Mouse (Mus musculus): Measurements from ENCODE around the gene Stab2. TPM values are rescaled to one million over a fixed set of nuclear protein-coding genes. Genes with fewer than 3 reads are reported as not detected.

Gene Stab2
- polyA plus RNA-seq, 1 experiment from 2014 or later = 0.04 TPM

- ATAC-seq (ENCODE audit: low FRiP score, low read depth) = no peak
- no peaks in the 10 kb centered on the region for H3K9me3 ChIP-seq
- no peaks in the 10 kb centered on the region for H3K27me3 ChIP-seq
- no peak overlapping the region for H3K4me3 ChIP-seq
- no peaks in the 10 kb centered on the region for H3K36me3 ChIP-seq
- H3K9ac ChIP-seq (replicated peaks) = no peak overlapping the region
- no peak overlapping the region for H3K27ac ChIP-seq (replicated peaks)
- no peak overlapping the region for H3K4me2 ChIP-seq (replicated peaks)
- WGBS = 98% methylated on average over 1 of the region's 1 CpGs
- no peaks in the 10 kb centered on the region for H3K4me1 ChIP-seq
Observed at GRCm38 (mm10) chr10:86886434-86886833, 121.4 kb downstream of the Stab2 start.

GRCm38 (mm10) chr10:86881448-86881847 is 126.4 kb downstream of the Stab2 start:
- Histone ChIP-seq H3K4me2 (replicated peaks) (no peak overlapping the region), H3K9me3 (no peaks in the 10 kb centered on the region), H3K4me3 (no peak overlapping the region), H3K9ac (replicated peaks) (no peak overlapping the region), H3K4me1 (no peaks in the 10 kb centered on the region), H3K27ac (replicated peaks) (no peak overlapping the region), H3K27me3 (no peaks in the 10 kb centered on the region), H3K36me3 (no peaks in the 10 kb centered on the region)
- no peak for ATAC-seq (ENCODE audit: low FRiP score, low read depth)

- Histone ChIP-seq H3K36me3 (no peaks in the 10 kb centered on the region), H3K4me1 (no peaks in the 10 kb centered on the region), H3K27ac (replicated peaks) (no peak overlapping the region), H3K9ac (replicated peaks) (no peak overlapping the region), H3K4me3 (no peak overlapping the region), H3K27me3 (no peaks in the 10 kb centered on the region), H3K4me2 (replicated peaks) (no peak overlapping the region), H3K9me3 (no peaks in the 10 kb centered on the region)
- 41% methylated on average over 5 of the region's 5 CpGs for WGBS
- ATAC-seq (ENCODE audit: low FRiP score, low read depth) = no peak
Observed at GRCm38 (mm10) chr10:86880071-86880806, 127.6 kb downstream of the Stab2 start.

GRCm38 (mm10) chr10:86878721-86879120 is 129.1 kb downstream of the Stab2 start:
- ATAC-seq (ENCODE audit: low FRiP score, low read depth) = no peak
- Histone ChIP-seq H3K27me3 (no peaks in the 10 kb centered on the region), H3K9me3 (no peaks in the 10 kb centered on the region), H3K4me3 (no peak overlapping the region), H3K9ac (replicated peaks) (no peak overlapping the region), H3K4me1 (no peaks in the 10 kb centered on the region), H3K27ac (replicated peaks) (no peak overlapping the region), H3K36me3 (no peaks in the 10 kb centered on the region), H3K4me2 (replicated peaks) (no peak overlapping the region)
- 86% methylated on average over 7 of the region's 7 CpGs for WGBS

- Histone ChIP-seq H3K9ac (replicated peaks) (no peak overlapping the region), H3K36me3 (no peaks in the 10 kb centered on the region), H3K27ac (replicated peaks) (no peak overlapping the region), H3K4me1 (no peaks in the 10 kb centered on the region), H3K9me3 (no peaks in the 10 kb centered on the region), H3K4me3 (no peak overlapping the region), H3K4me2 (replicated peaks) (no peak overlapping the region), H3K27me3 (no peaks in the 10 kb centered on the region)
- 78% methylated on average over 5 of the region's 5 CpGs for WGBS
- no peak for ATAC-seq (ENCODE audit: low FRiP score, low read depth)
Observed at GRCm38 (mm10) chr10:86872591-86872990, 135.2 kb downstream of the Stab2 start.

- H3K27ac ChIP-seq (replicated peaks) = no peak overlapping the region
- H3K4me2 ChIP-seq (replicated peaks) = no peak overlapping the region
- H3K9me3 ChIP-seq = no peaks in the 10 kb centered on the region
- WGBS = 85% methylated on average over 7 of the region's 7 CpGs
- H3K9ac ChIP-seq (replicated peaks) = no peak overlapping the region
- no peak overlapping the region for H3K4me3 ChIP-seq
- ATAC-seq (ENCODE audit: low FRiP score, low read depth) = no peak
- H3K27me3 ChIP-seq = no peaks in the 10 kb centered on the region
- no peaks in the 10 kb centered on the region for H3K36me3 ChIP-seq
- H3K4me1 ChIP-seq = no peaks in the 10 kb centered on the region
Observed at GRCm38 (mm10) chr10:86872121-86872520, 135.7 kb downstream of the Stab2 start.

- Histone ChIP-seq H3K27ac (replicated peaks) (no peak overlapping the region), H3K9me3 (no peaks in the 10 kb centered on the region), H3K36me3 (no peaks in the 10 kb centered on the region), H3K9ac (replicated peaks) (no peak overlapping the region), H3K4me3 (no peak overlapping the region), H3K4me2 (replicated peaks) (no peak overlapping the region), H3K4me1 (no peaks in the 10 kb centered on the region), H3K27me3 (no peaks in the 10 kb centered on the region)
- WGBS = 89% methylated on average over 6 of the region's 6 CpGs
- ATAC-seq (ENCODE audit: low FRiP score, low read depth) = no peak
Observed at GRCm38 (mm10) chr10:86863429-86863828, 144.4 kb downstream of the Stab2 start.

GRCm38 (mm10) chr10:86862496-86862895 is 145.3 kb downstream of the Stab2 start:
- Histone ChIP-seq H3K4me1 (no peaks in the 10 kb centered on the region), H3K4me3 (no peak overlapping the region), H3K27me3 (no peaks in the 10 kb centered on the region), H3K4me2 (replicated peaks) (no peak overlapping the region), H3K27ac (replicated peaks) (no peak overlapping the region), H3K9ac (replicated peaks) (no peak overlapping the region), H3K36me3 (no peaks in the 10 kb centered on the region), H3K9me3 (no peaks in the 10 kb centered on the region)
- no peak for ATAC-seq (ENCODE audit: low FRiP score, low read depth)
- 91% methylated on average over 6 of the region's 6 CpGs for WGBS

- Histone ChIP-seq H3K4me2 (replicated peaks) (no peak overlapping the region), H3K4me1 (no peaks in the 10 kb centered on the region), H3K27me3 (no peaks in the 10 kb centered on the region), H3K9ac (replicated peaks) (no peak overlapping the region), H3K27ac (replicated peaks) (no peak overlapping the region), H3K4me3 (no peak overlapping the region), H3K36me3 (no peaks in the 10 kb centered on the region), H3K9me3 (no peaks in the 10 kb centered on the region)
- no peak for ATAC-seq (ENCODE audit: low FRiP score, low read depth)
- 88% methylated on average over 4 of the region's 4 CpGs for WGBS
Observed at GRCm38 (mm10) chr10:86860396-86860795, 147.4 kb downstream of the Stab2 start.

GRCm38 (mm10) chr10:86853433-86853832 is 154.4 kb downstream of the Stab2 start:
- no peaks in the 10 kb centered on the region for H3K36me3 ChIP-seq
- 83% methylated on average over 3 of the region's 3 CpGs for WGBS
- H3K27ac ChIP-seq (replicated peaks) = no peak overlapping the region
- no peak overlapping the region for H3K4me2 ChIP-seq (replicated peaks)
- no peaks in the 10 kb centered on the region; the same call in 1 of the 2 replicates for H3K4me1 ChIP-seq
- H3K9me3 ChIP-seq = no peaks in the 10 kb centered on the region
- no peak overlapping the region for H3K4me3 ChIP-seq
- peaks cover 6% of the 10 kb centered on the region; the same call in 1 of the 2 replicates for H3K27me3 ChIP-seq
- H3K9ac ChIP-seq (replicated peaks) = no peak overlapping the region
- no peak for ATAC-seq (ENCODE audit: low FRiP score, low read depth)

GRCm38 (mm10) chr10:86852160-86852559 is 155.7 kb downstream of the Stab2 start:
- peaks cover 6% of the 10 kb centered on the region; the same call in 1 of the 2 replicates for H3K27me3 ChIP-seq
- H3K27ac ChIP-seq (replicated peaks) = no peak overlapping the region
- H3K4me2 ChIP-seq (replicated peaks) = no peak overlapping the region
- H3K4me3 ChIP-seq = no peak overlapping the region
- H3K9me3 ChIP-seq = no peaks in the 10 kb centered on the region
- WGBS = 80% methylated on average over 6 of the region's 6 CpGs
- H3K9ac ChIP-seq (replicated peaks) = no peak overlapping the region
- no peaks in the 10 kb centered on the region for H3K36me3 ChIP-seq
- no peak for ATAC-seq (ENCODE audit: low FRiP score, low read depth)
- H3K4me1 ChIP-seq = no peaks in the 10 kb centered on the region; the same call in 1 of the 2 replicates

- 90% methylated on average over 4 of the region's 4 CpGs for WGBS
- Histone ChIP-seq H3K9me3 (no peaks in the 10 kb centered on the region), H3K27me3 (peaks cover 6% of the 10 kb centered on the region; the same call in 1 of the 2 replicates)
Observed at GRCm38 (mm10) chr10:86849508-86849907, 158.3 kb downstream of the Stab2 start.

GRCm38 (mm10) chr10:86849087-86849486 is 158.7 kb downstream of the Stab2 start:
- Histone ChIP-seq H3K4me2 (replicated peaks) (no peak overlapping the region), H3K27me3 (peaks cover 6% of the 10 kb centered on the region; the same call in 1 of the 2 replicates), H3K9ac (replicated peaks) (no peak overlapping the region), H3K27ac (replicated peaks) (no peak overlapping the region), H3K9me3 (no peaks in the 10 kb centered on the region), H3K4me3 (no peak overlapping the region), H3K36me3 (no peaks in the 10 kb centered on the region), H3K4me1 (no peaks in the 10 kb centered on the region; the same call in 1 of the 2 replicates)
- 89% methylated on average over 4 of the region's 4 CpGs for WGBS
- no peak for ATAC-seq (ENCODE audit: low FRiP score, low read depth)

More at GRCm38 (mm10) chr10:86849508-86849907, 158.3 kb downstream of the Stab2 start:
- ATAC-seq (ENCODE audit: low FRiP score, low read depth) = no peak
- Histone ChIP-seq H3K4me3 (no peak overlapping the region), H3K9ac (replicated peaks) (no peak overlapping the region), H3K27ac (replicated peaks) (no peak overlapping the region), H3K36me3 (no peaks in the 10 kb centered on the region), H3K4me2 (replicated peaks) (no peak overlapping the region), H3K4me1 (no peaks in the 10 kb centered on the region; the same call in 1 of the 2 replicates)
